Mouse (Mus musculus) lung, postnatal 36 days (tissue): Measurements from ENCODE around the gene Olfr98.
A peak's percentile ranks its signal among the peaks of the same experiment; 100 is the strongest.
"Not testable (repeated sequence)": the region's sequence is repeated elsewhere in the genome, so short reads cannot be mapped to it uniquely, and the experiment has no call there.

ENCODE experiments used
- DNase-seq: peaks from one replicate; pipeline ENCODE4 v3.0.0; 2022; ENCODE audit warnings: mixed read lengths

The Olfr98 gene

DNA sequence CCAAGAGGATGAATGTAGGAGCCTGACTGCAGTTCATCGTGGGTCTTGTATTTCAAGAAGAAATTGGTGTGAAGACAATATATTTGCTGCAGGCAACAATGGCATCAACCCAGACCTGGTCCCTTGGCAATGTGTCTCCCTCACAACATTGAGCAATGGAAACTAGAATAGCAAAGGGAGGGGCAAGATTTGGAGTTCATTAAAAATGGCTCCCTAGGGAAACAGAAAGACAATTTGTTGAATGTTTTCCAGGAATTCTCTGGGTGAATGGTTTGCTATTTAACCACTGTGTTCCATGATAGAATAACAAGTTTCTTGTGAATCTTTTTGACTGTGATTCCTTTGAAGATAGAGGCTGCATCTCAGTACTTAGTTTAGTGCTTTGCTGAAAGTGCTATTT lies at the start of gene Olfr98:
Gene Olfr98, minus strand, starts transcription at position 124 of the 400 bp plus-strand sequence.
- no peak for DNase-seq

DNA sequence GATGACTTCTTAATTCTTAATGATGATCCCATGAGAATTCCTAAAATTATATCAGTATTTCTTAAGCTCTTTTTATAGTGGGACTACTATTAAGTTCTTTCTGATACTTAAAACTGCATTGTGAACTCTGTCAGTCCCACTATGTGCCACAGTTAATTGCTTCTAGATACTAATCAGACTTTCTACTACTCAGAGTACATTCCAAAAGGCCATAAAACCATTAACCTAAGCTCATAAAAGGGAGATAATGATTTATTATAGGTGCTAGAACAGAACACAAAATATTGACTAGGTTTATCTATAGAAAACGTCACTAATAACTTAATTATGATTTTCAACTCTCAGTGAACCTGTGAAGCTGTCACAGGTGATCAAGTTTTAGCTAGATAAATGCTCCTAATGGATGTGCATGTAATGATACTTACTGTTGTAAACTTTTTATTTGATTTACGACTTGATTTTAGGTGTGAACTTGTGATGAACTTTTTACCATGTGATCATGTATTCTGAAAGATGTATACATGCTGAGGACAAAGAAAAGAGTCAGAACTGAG lies 46.7 kb upstream of the Olfr98 start:
- DNase-seq: no peak

DNA sequence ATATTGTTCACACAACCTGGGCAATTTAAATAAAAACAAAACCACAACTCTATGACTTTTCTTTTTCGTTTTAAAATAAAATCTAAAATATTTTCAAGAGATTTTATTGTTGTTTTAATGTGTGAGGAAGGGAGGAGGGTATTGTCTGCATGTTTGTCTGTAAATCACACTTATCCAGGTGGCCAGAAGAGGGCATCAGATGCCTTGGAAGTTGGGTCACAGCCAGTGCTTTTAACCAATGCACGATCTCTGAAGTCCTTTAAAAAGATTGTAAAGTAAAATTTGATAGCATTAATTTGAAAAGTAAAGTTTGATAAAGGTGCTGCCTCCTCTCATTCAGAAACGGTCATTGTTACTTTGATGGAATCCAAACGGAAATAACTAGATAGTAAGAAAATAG lies 44.9 kb upstream of the Olfr98 start:
- no peak for DNase-seq

DNA sequence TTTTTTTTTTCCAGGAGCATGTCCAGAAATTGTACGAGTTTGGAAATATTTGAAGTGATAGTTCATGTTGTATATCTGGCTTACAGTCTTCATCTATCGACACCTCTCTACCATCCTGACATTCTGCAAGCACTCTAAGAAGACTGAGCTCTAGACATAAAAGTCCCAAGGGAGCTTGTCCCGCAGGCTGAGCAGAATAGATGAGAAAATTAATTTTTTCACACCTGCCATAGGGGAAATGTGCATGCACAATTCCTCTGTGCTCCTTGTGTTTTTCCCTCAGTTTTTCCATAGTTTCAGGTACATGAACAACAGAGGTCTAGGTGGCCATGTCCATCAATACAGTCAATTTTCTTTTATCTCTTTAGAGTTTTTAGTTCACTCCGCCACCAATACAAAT lies 40.7 kb upstream of the Olfr98 start, which contains the start of gene Olfr101:
Gene Olfr101, minus strand, starts transcription at position 101 of the 400 bp plus-strand sequence.
- no peak for DNase-seq

DNA sequence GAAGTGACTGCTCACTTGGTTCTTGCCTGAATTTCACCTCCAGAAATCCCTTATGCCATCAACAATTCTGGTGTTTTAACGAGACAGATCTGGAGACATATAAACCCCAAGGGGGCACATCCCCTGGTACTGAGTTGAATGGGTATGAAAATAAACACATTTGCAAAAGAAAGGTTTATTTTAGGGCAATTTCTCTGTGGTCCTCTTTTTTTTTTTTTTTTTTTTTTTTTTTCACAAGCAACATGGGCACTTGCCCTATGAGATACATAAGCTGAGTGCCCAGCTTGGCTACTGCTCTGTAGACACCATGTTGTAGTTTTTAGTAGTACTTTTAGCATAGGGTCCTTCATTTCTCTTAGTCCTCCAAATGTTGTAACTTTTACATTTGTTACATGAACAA lies 19.8 kb upstream of the Olfr98 start, which contains the start of gene Olfr99:
Gene Olfr99, minus strand, starts transcription at position 101 of the 400 bp plus-strand sequence.
- no peak for DNase-seq

DNA sequence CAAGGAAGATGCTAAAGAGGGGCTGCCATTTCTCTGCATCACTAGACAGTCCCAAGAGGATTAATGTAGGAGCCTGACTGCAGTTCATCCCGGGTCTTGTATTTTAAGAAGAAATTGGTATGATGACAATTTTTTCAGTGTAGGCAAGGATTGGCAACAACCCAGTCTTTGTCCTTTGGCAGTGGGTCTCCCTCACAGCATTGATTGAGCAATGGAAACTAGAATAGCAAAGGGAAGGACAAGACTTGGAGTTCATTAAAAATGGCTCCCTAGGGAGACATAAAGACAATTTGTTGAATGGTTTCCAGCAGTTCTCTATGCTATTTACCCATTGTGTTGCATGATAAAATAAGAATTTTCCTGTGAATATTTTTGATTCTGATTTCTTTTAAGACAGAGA lies 16.8 kb upstream of the Olfr98 start:
- DNase-seq: no peak

DNA sequence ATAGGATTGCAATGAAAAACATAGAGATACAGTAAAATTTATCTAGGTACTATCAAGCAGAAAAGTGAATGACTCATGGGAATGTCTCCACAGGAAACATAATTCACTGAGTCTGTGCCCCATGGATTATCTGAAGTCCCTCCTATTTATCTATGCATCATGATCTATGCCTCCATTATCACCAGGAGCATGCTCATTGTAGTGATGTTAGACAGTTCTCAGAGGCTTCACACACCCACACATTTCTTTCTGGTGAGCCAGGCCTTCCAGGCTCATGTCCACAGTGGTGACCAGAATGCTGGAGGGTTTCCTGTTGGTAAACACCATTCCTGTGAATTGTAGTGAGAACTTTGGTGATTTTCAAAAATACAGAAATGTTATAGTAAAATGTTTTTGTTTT lies 13.0 kb upstream of the Olfr98 start:
- no peak for DNase-seq

DNA sequence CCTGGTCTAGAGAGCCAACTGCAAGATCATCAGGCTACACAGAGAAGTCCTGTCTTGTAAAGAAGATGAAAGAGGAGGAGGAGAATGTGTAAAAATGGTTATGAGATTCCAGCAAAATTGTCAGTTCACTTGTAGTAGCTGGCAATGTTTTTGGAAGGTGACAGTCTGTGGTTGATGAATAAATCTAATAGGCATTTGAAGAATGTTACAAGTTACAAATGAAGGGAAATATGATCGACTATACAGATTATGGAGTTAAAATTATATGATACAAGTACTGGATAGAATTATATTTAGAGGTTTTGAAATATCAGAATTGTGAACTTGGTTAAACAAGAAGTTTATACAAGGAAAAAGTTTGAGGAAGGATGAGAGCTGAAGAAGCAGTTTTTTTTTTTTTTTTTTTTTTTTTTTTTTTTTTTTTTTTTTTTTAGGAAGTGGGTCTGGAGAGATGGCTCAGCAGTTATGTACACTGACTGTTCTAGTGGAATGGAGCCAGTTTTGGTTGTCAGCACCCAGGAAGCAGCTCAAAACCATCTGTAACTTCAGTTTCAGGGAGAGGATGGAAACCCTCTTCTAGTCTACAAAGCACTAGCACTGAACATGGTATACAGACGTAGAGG lies 12.2 kb upstream of the Olfr98 start:
- no peak for DNase-seq

DNA sequence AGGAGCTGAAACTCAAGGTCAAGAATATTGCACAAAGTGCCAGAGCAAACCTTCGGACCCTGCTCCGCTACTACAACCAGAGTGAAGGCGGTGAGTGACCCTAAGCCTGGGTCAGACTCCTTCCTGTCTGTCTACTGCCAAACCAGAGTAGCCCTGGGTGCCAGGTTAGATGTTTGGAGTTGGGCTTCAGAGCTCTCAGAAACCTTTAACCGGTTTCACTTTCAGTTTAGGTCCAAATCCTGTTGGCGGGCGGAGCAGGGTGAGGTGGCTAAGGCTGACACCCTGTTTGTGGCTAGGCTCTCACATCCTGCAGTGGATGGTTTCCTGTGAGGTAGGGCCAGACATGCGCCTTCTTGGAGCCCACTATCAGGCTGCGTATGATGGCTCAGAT lies 7.1 kb upstream of the Olfr98 start:
- DNase-seq: peak; percentile 81

DNA sequence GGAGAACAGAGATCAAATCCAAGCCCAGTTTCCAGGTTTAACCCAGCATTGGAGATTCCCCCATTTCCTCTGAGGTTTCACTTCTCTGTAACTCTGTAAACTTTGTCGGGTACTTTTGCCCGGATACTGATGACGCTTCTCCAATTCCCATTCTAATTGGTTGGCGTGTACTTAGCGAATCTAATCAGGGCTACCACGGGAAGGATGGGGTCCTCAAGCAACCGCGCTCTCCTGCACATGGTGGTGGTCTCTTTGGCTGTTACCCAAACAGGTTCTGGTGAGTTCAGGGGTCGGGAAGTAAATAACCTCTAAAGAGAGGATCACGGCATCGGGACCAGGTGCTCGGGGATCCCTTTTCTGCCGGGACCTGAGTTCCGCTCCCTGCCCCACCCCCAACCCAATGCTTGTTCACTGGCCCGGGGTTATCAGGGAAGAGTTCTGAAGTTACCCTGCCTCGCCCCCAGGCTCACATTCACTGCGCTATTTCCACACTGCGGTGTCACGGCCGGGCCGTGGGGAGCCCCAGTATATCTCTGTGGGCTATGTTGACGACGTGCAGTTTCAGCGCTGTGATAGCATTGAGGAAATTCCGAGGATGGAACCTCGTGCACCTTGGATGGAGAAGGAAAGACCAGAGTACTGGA lies 6.6 kb upstream of the Olfr98 start, which contains the start of gene H2-M3:
Gene H2-M3, plus strand, starts transcription at position 163 of the 644 bp plus-strand sequence.
- DNase-seq: peak; percentile 98

DNA sequence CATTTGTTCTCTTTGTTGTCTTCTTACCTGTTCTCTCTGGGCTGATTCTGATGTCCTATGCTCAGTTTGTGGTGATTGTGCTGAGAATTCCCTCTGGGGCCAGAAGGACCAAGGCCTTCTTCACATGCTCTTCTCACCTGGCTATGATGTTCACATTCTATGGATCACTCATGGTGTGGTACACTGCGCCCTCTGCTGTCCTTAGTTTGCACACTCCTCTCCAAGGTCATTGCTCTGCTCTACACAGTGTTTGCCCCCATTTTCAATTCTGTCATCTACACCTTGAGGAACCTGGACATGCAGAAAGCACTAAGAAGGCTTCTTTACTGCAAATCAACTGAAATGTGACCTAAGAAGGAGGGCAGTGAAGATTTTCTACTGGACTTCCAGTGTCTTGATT lies 13.0 kb downstream of the Olfr98 start:
- DNase-seq: peak; percentile 47

DNA sequence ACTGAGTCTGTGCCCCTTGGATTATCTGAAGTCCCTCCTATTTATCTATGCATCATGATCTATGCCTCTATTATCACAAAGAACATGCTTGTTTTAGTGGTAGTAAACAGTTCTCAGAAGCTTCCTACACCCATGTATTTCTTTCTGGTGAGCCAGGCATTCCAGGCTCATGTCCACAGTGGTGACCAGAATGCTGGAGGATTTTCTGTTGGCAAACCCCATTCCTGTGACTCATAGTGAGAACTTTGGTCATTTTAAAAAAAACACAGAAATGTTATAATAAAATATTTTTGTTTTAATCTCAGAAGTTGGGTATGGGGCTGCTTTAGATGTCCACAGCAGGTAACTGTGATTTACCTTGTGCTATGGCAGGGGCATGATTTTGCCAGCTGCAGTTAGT lies 14.1 kb downstream of the Olfr98 start:
- DNase-seq: no peak

DNA sequence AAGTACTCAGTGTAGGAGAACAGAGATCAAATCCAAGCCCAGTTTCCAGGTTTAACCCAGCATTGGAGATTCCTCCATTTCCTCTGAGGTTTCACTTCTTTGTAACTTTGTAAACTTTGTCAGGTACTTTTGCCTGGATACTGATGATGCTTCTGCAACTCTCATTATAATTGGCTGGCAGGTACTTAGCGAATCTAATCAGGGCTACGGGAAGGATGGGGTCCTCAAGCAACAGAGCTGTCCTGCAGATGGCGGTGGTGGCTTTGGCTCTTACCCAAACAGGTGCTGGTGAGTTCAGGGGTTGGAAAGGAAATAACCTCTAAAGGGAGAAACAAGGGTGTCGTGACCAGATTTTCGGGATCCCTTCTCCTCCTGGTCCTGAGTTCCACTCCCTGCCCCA lies 16.8 kb downstream of the Olfr98 start:
- peak; percentile 74 for DNase-seq

DNA sequence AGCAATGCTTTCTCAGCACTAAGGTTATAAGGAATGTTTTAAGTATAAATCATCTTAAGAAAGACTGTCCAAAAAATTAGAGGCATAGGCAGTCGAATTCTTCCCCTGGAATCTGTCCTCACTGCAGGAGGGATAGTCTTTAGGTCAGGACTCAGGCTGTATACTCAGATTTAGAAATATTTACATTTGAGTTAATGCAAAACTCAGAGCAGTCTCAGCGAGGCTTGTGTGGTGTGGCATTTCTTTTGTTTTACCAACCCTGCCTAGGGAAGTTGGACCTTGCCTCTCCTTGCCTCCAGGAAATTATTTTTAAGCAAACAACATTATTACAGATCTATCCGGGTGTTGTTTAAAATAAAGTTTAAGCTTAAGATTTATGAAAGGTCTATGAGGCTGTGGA lies 21.4 kb downstream of the Olfr98 start:
- no peak for DNase-seq

DNA sequence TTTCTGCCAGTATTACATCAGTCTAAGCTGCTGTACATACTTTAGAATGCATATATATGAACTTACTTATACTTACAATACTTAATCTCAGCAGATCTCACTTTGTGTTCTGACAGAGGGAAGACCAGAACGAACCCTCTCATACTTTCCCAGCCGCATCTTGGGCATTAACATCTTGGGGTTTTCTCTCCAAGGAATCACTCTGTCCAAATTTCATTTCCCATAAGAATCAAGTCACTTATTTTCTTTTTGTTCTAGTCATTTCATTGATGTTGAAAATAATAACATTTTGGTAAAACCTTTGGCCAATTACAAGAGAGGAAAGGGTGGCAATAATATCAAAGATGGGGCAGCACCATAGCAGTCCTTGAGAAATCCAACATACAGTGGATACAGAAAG lies 26.3 kb downstream of the Olfr98 start, which contains the start of gene Olfr97:
Gene Olfr97, minus strand, starts transcription at position 101 of the 400 bp plus-strand sequence.
- DNase-seq: not testable (repeated sequence)

DNA sequence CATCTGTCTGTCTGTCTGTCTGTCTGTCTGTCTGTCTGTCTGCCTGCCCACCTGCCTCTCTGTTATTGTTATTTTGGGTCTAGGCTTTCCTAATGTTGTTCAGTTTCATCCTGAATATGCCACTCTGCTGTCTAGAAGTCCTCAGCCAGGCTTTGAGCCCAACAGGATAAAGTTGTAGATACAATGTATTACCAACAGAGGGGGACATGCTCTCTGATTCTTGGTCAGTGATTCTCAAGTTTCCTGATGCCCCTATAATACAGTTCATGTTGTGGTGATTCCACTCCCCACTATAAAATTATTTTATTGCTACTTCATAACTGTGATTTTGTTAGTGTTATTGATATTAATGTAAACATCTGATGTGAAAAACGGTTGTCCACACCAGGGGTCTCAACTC lies 41.7 kb downstream of the Olfr98 start:
- no peak for DNase-seq

DNA sequence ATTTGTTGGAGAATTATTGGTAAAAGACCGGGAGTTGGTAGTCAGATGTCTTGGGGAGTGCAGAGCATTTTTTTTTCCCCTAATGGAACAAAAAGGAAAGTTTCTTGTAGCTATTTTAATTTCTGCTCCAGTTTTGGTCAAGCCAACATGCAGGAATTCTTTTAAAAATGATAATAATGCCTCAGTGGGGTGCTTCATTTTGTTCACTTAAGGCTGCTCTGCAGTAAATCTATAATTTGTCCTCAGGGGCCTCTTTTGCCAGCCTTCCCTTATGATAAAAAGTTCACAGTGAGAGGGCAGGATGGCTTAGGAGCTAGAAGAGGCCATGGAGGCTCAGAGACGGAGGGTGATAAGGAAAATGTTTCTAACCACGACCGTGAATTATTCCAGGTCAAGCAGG lies 43.7 kb downstream of the Olfr98 start, which contains the start of gene Olfr96:
Gene Olfr96, plus strand, starts transcription at position 301 of the 400 bp plus-strand sequence.
- DNase-seq: no peak

DNA sequence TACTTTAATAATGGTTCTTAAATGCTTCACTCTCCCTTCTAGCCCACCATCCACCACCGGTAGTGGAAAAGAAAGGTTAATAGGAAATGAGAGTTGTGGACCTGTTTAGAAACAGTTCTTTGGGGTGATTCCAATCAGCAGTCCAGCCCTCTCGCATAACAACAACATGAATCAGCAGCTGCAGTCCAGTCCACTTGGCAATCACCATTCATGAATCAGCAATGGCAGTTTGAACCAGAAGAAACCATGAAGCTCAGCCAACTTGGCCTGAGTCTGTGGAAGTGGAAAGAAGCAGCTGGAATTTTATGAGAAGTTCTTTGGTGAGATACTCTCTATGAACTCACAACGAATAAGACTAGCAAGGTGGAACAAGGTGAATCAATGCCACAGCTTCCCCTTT lies 45.1 kb downstream of the Olfr98 start:
- DNase-seq: peak; percentile 14

DNA sequence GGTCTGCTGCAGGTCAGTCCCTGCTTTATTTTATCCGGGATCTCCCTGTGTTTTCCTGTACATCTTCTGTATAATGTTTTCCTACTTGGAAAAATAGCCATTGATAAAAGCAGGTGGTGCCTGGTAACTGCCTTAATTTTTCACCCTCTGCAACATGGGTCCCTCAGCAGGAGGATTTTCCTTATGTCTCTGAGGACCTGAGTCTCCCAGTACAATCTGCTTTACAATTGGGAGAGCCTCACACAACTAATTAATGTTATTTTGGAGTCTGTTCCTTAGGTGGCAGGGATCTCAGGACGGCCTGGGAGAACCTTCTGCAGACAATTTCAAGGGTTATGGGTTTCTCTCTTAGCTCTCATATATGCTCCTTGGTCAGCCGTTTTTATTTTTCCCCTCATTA lies 50.5 kb downstream of the Olfr98 start, which contains the start of gene Olfr95:
Gene Olfr95, minus strand, starts transcription at position 101 of the 400 bp plus-strand sequence.
- DNase-seq: no peak
